Mouse (Mus musculus) midbrain, embryonic 15.5 days (tissue): ENCODE results near the gene Cdkl1. TPM values are rescaled to one million over a fixed set of nuclear protein-coding genes. Genes with fewer than 3 reads are reported as not detected.
A peak's percentile ranks its signal among the peaks of the same experiment; 100 is the strongest.

Experiments used
- ATAC-seq: fragments of 200-750 bp; cut with Nextera tagmentation; replicated peaks from 2 replicates; pipeline ENCODE4 v1.8.0; 2017; ENCODE audit warnings: moderate TSS enrichment
- H3K27ac ChIP-seq: fragments of 300-500 bp; sonication (generic); 2 replicates; pipeline ENCODE4 v1.5.1; 2015; ENCODE audit warnings: mild to moderate bottlenecking, inconsistent platforms
- H3K27me3 ChIP-seq: fragments of 300-500 bp; sonication (generic); replicated peaks from 2 replicates; pipeline ENCODE4 v1.6.1; 2015; ENCODE audit warnings: inconsistent platforms
- H3K36me3 ChIP-seq: fragments of 300-500 bp; sonication (generic); replicated peaks from 2 replicates; pipeline ENCODE4 v1.6.1; 2015; ENCODE audit warnings: inconsistent platforms
- H3K4me1 ChIP-seq: fragments of 300-500 bp; sonication (generic); 2 replicates; pipeline ENCODE4 v1.6.1; 2015; ENCODE audit warnings: inconsistent platforms
- H3K4me2 ChIP-seq: fragments of 300-500 bp; sonication (generic); 2 replicates; pipeline ENCODE4 v1.6.1; 2015; ENCODE audit warnings: inconsistent platforms, mild to moderate bottlenecking, moderate library complexity
- H3K4me3 ChIP-seq: fragments of 300-500 bp; sonication (generic); 2 replicates; pipeline ENCODE4 v1.5.1; 2015; ENCODE audit warnings: mild to moderate bottlenecking, inconsistent platforms
- H3K9ac ChIP-seq: fragments of 300-500 bp; sonication (generic); 2 replicates; pipeline ENCODE4 v1.6.1; 2015; ENCODE audit warnings: mild to moderate bottlenecking, inconsistent platforms
- H3K9me3 ChIP-seq: fragments of 300-500 bp; sonication (generic); 2 replicates; pipeline ENCODE4 v1.6.1; 2016; ENCODE audit warnings: inconsistent platforms
- WGBS: fragments of 180-500 bp; shearing (Covaris S2); methylation state at CpG from one replicate; pipeline ENCODE4 v1.1.7; 2015; ENCODE audit warnings: mixed read lengths; 5-methylcytosine and 5-hydroxymethylcytosine counted together
- polyA plus RNA-seq: library from polyadenylated mRNA; unstranded; fragments of >200 nt; fragmentation: Nextera tagmentation; extraction: Ambion mirVana; gene quantifications from 2 replicates; pipeline ENCODE4 v1.2.1, GENCODE M21; 2015

Cdkl1 gene
- 8.7 and 10.0 TPM in 2 replicates for polyA plus RNA-seq

DNA sequence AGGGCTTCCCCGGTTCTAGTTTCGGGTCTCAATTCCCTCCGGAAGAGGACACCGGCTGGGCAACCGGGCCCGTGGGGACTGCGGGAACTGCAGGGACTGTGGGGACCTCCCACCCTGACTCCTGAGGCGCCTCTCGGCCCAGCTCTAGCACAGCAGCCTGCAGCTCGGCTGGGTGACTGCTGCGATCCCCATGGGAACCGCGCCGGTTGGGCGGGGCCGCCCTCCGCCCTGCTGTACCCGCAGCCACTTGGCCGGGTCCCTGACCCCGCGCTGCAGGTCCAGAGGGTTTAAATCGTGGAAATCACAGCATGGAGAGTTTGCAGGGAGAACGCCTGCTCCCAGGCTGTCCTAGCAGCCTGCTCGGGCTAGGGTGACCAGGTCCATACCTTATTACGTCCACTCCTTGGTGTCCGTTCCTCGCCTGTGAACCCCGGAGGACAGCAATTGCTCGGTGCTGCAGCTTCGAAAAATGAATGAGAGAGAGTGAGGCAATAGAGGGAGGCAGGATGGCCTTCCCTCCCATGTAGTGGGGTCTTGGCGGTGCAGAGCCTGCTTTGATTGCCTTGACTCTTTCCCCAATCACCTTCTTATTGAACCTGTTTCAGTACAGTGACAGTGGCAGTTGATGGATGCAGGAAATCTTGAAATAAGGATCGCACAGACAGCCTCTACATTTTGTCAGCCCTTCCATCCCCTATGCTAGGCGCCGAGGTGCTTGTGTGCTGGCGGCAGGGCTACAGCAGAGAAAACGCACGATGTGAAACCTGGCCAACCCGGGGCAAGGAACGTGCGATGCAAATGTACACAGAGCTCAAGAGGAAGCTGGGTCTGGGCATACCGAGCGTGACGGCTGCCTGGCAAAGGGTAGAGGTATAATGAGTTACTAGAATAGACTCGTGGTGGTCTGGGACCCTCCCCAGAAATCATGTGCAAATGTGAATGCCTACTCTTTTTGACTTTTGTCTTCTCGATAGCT, at the start of gene Cdkl1:
Cdkl1 (minus strand) TSS at position 738 of the 976 bp plus-strand sequence.
- Histone ChIP-seq H3K27ac (peak within 1 kb of the TSS; percentile 50), H3K9me3 (no peaks in the 10 kb centered on the region), H3K27me3 (no peaks in the 10 kb centered on the region), H3K4me1 (peaks cover 19% of the 10 kb centered on the region), H3K36me3 (no peaks in the 10 kb centered on the region), H3K4me2 (peak within 1 kb of the TSS; percentile 89), H3K4me3 (peak within 1 kb of the TSS; percentile 60), H3K9ac (peak within 1 kb of the TSS; percentile 66)
- peak; percentile 86 for ATAC-seq
- WGBS: 1% methylated on average over 45 of the region's 45 CpGs

DNA sequence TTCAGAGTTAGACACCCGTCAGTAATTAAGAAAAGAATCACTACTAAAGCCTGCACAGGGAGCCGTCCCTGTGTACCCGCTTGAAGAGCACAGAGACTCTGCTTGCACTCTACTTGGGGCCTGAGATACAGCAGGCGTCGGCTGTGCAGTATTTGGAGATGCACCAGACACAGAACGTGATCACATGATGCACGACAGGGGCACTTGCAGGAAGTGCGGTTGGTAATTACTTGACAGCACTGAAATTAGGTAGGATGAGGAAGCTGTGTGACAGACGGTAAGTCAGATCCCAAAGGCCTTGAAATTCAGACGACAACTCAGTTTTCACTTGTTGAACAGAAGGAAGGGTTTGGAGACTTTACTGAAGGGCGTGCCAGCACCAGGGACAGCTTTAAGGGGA, 47.3 kb upstream of the Cdkl1 start:
- H3K4me1 ChIP-seq: peaks cover 3% of the 10 kb centered on the region; the same call in 1 of the 2 replicates
- H3K4me2 ChIP-seq: no peak overlapping the region
- H3K9ac ChIP-seq: no peak overlapping the region
- H3K36me3 ChIP-seq: 0 out of 2 replicates have a peak, but pooled peaks cover 4% of the 10 kb centered on the region
- H3K27ac ChIP-seq: no peak overlapping the region
- H3K4me3 ChIP-seq: no peak overlapping the region
- no peak for ATAC-seq
- WGBS: 83% methylated on average over 11 of the region's 11 CpGs
- H3K9me3 ChIP-seq: no peaks in the 10 kb centered on the region
- H3K27me3 ChIP-seq: no peaks in the 10 kb centered on the region

GRCm38 (mm10) chr12:69833982-69834604, 43.0 kb upstream of the Cdkl1 start:
- H3K9ac ChIP-seq: no peak overlapping the region
- no peak overlapping the region for H3K27ac ChIP-seq
- no peaks in the 10 kb centered on the region for H3K9me3 ChIP-seq
- H3K36me3 ChIP-seq: 0 out of 2 replicates have a peak, but pooled peaks cover 4% of the 10 kb centered on the region
- 0 out of 2 replicates have a peak, but pooled peaks have one; percentile 62 for ATAC-seq
- H3K27me3 ChIP-seq: no peaks in the 10 kb centered on the region
- H3K4me1 ChIP-seq: no peaks in the 10 kb centered on the region
- H3K4me2 ChIP-seq: no peak overlapping the region
- WGBS: 73% methylated on average over 12 of the region's 12 CpGs
- no peak overlapping the region for H3K4me3 ChIP-seq

- Histone ChIP-seq H3K9me3 (no peaks in the 10 kb centered on the region), H3K27ac (no peak overlapping the region), H3K27me3 (no peaks in the 10 kb centered on the region), H3K4me2 (no peak overlapping the region), H3K36me3 (peaks cover 12% of the 10 kb centered on the region), H3K9ac (no peak overlapping the region), H3K4me1 (no peaks in the 10 kb centered on the region), H3K4me3 (no peak overlapping the region)
- no peak for ATAC-seq
- 91% methylated on average over 9 of the region's 9 CpGs for WGBS
These were observed 40.3 kb upstream of the Cdkl1 start for GRCm38 (mm10) chr12:69831239-69831910.

DNA sequence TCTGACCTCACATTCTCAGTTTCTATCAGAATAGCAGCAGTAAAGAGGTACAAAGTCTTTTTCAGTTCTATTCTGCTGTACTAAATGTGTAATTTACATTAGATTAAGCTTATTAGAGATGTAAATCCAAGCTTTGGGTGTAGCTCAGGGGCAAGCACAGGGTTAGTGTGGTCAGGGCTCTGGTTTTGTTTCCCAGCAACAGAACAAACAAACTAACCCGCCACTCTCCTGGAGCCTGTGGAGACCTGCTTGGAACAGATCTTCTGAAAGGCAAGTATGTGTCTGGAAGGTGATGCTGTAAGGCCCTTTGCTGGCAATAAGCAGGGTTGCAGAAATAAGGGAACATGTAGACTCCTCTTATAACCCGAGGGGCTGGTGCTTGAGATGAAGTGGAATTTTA, 37.1 kb upstream of the Cdkl1 start:
- H3K4me1 ChIP-seq: no peaks in the 10 kb centered on the region
- peaks cover 18% of the 10 kb centered on the region for H3K36me3 ChIP-seq
- H3K4me2 ChIP-seq: no peak overlapping the region
- H3K4me3 ChIP-seq: no peak overlapping the region
- whole genome bisulfite sequencing: 47% methylated on average over 2 of the region's 2 CpGs
- H3K9me3 ChIP-seq: no peaks in the 10 kb centered on the region
- no peak for ATAC-seq
- no peak overlapping the region for H3K9ac ChIP-seq
- no peak overlapping the region for H3K27ac ChIP-seq
- H3K27me3 ChIP-seq: no peaks in the 10 kb centered on the region

- Histone ChIP-seq H3K4me3 (no peak overlapping the region), H3K36me3 (peaks cover 34% of the 10 kb centered on the region), H3K27ac (no peak overlapping the region), H3K9ac (no peak overlapping the region), H3K4me1 (no peaks in the 10 kb centered on the region), H3K9me3 (no peaks in the 10 kb centered on the region), H3K27me3 (no peaks in the 10 kb centered on the region), H3K4me2 (no peak overlapping the region)
- no peak for ATAC-seq
- WGBS: 83% methylated on average over 9 of the region's 9 CpGs
These were observed 34.0 kb upstream of the Cdkl1 start for GRCm38 (mm10) chr12:69824881-69825597.

DNA sequence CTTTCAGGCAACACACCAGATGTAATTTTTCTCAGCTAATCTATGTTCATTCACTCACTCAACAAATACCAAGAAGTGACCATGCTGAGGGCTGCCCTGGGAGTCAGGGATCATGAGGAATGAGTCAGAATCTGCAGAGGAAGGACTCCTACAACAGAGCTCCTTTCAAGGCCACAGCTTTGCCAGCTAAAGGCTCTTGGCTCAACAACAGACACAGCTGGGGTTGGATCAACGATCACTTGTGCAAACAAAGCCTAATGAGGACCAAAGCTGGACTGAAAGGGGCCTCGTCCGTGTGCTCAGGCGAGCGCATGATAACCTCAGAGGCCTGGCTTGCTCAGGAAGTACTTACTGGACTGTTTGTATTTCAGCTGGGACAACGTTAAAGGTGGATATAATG, 23.2 kb upstream of the Cdkl1 start:
- no peaks in the 10 kb centered on the region for H3K9me3 ChIP-seq
- H3K27me3 ChIP-seq: no peaks in the 10 kb centered on the region
- no peak overlapping the region for H3K4me2 ChIP-seq
- WGBS: 35% methylated on average over 6 of the region's 6 CpGs
- no peak overlapping the region for H3K27ac ChIP-seq
- no peaks in the 10 kb centered on the region for H3K4me1 ChIP-seq
- H3K36me3 ChIP-seq: peaks cover 43% of the 10 kb centered on the region
- H3K4me3 ChIP-seq: no peak overlapping the region
- no peak overlapping the region for H3K9ac ChIP-seq
- no peak for ATAC-seq

DNA sequence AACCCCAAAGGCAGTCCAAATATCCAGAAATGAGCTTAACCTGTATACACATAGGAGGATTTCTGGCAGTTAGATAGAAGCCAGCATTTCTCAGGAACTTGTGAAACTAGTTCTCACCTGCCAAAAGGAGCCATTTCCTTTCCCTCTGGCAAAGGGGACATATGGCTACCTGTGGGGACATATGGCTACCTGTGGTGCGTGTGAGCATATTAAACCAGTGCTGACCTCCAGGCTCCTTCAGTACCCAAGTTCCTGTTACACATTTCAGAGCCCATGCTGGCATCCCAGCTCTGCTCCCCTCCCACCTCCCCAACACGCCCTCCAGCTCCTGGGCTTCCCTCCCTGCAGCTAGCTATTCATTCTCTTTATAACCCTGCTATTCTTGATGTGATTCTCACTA, 22.5 kb upstream of the Cdkl1 start:
- peaks cover 43% of the 10 kb centered on the region for H3K36me3 ChIP-seq
- 49% methylated on average over 2 of the region's 2 CpGs for WGBS
- H3K4me1 ChIP-seq: no peaks in the 10 kb centered on the region
- no peak overlapping the region for H3K4me3 ChIP-seq
- no peaks in the 10 kb centered on the region for H3K9me3 ChIP-seq
- H3K27ac ChIP-seq: no peak overlapping the region
- no peak overlapping the region for H3K4me2 ChIP-seq
- no peak for ATAC-seq
- no peaks in the 10 kb centered on the region for H3K27me3 ChIP-seq
- no peak overlapping the region for H3K9ac ChIP-seq

DNA sequence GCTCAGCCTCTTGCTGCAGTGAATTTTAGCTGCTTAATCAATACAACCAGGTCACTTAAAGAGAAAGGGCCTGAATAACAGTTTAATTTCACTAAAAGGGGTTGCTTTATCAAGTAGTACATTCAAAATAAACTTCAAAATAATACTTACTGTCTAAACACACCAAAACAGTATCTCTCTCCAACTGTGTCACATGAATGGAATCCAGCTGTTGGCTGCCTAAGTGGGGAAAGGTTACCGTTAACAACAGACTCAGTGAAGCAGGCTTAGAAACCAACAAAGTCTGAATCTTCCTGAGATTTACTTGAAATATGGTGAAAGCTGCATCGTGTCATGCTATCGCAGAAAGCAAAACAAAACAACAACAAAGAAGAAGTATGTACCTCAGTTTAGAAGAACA, 21.9 kb upstream of the Cdkl1 start:
- 72% methylated on average over 3 of the region's 3 CpGs for WGBS
- H3K4me3 ChIP-seq: no peak overlapping the region
- no peaks in the 10 kb centered on the region for H3K9me3 ChIP-seq
- H3K27me3 ChIP-seq: no peaks in the 10 kb centered on the region
- H3K4me2 ChIP-seq: no peak overlapping the region
- ATAC-seq: no peak
- peaks cover 40% of the 10 kb centered on the region for H3K36me3 ChIP-seq
- H3K4me1 ChIP-seq: no peaks in the 10 kb centered on the region
- no peak overlapping the region for H3K27ac ChIP-seq
- no peak overlapping the region for H3K9ac ChIP-seq

DNA sequence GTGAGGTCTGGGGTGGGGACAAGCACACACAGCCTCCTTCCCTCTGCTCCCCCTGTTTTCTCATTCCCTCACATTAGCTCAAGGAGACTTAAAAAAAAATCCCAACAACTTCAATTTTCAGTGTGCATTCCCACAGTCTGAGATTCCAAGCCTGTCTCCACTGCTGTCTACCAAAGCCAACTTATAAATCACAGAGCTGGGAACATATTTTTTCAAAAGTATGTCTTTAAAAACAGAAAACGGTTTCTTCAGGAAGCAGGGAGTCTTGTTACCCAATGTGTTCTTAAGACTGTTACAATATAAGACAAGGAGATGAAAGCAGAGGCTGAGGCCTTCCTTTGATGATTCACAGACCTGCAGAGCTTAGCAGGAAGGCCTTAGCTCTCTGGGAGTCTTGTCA, 20.9 kb upstream of the Cdkl1 start:
- Histone ChIP-seq H3K9ac (no peak overlapping the region), H3K9me3 (no peaks in the 10 kb centered on the region), H3K27ac (no peak overlapping the region), H3K27me3 (no peaks in the 10 kb centered on the region), H3K4me3 (no peak overlapping the region), H3K36me3 (peaks cover 32% of the 10 kb centered on the region), H3K4me1 (no peaks in the 10 kb centered on the region), H3K4me2 (no peak overlapping the region)
- no peak for ATAC-seq
- WGBS: 28% methylated on average over 1 of the region's 1 CpGs

- Histone ChIP-seq H3K4me1 (no peaks in the 10 kb centered on the region), H3K27me3 (no peaks in the 10 kb centered on the region), H3K4me2 (no peak overlapping the region), H3K9ac (no peak overlapping the region), H3K9me3 (no peaks in the 10 kb centered on the region), H3K27ac (no peak overlapping the region), H3K4me3 (no peak overlapping the region), H3K36me3 (peaks cover 25% of the 10 kb centered on the region; the same call in 1 of the 2 replicates)
- WGBS: 83% methylated on average over 3 of the region's 3 CpGs
- no peak for ATAC-seq
These were observed 18.4 kb upstream of the Cdkl1 start for GRCm38 (mm10) chr12:69809439-69809838.
